Mouse (Mus musculus) embryonic facial prominence, embryonic 11.5 days (tissue): Measurements from ENCODE around the gene Nfya. TPM values are rescaled to one million over a fixed set of nuclear protein-coding genes. Genes with fewer than 3 reads are reported as not detected.

Source experiments
- ATAC-seq: fragments of 200-750 bp; cut with Nextera tagmentation; replicated peaks from 2 replicates; pipeline ENCODE4 v1.8.0; 2017; ENCODE audit warnings: low read depth; ENCODE audit not compliant: insufficient number of reproducible peaks, low FRiP score, low TSS enrichment
- DNase-seq: peaks from one replicate; pipeline ENCODE4 v3.0.0-alpha.2; 2015; ENCODE audit warnings: low spot score
- H3K27ac ChIP-seq: fragments of 300-500 bp; sonication (generic); replicated peaks from 2 replicates; pipeline ENCODE4 v1.5.1; 2014; ENCODE audit warnings: mild to moderate bottlenecking, low read depth, low read length, control low read depth
- H3K27me3 ChIP-seq: fragments of 300-500 bp; sonication (generic); 2 replicates; pipeline ENCODE4 v1.6.1; 2014; ENCODE audit warnings: mild to moderate bottlenecking, low read length, moderate library complexity, mixed read lengths; ENCODE audit not compliant: control insufficient read depth, insufficient read depth
- H3K36me3 ChIP-seq: fragments of 300-500 bp; sonication (generic); replicated peaks from 2 replicates; pipeline ENCODE4 v1.6.1; 2014; ENCODE audit warnings: low read depth, mild to moderate bottlenecking, low read length, moderate library complexity, mixed read lengths; ENCODE audit not compliant: control insufficient read depth, insufficient read depth
- H3K4me1 ChIP-seq: fragments of 300-500 bp; sonication (generic); 2 replicates; pipeline ENCODE4 v1.6.1; 2014; ENCODE audit warnings: low read length, mixed read lengths; ENCODE audit not compliant: control insufficient read depth, insufficient read depth
- H3K4me2 ChIP-seq: fragments of 300-500 bp; sonication (generic); 2 replicates; pipeline ENCODE4 v1.6.1; 2014; ENCODE audit warnings: low read depth, mild to moderate bottlenecking, control low read depth, low read length, moderate library complexity
- H3K4me3 ChIP-seq: fragments of 300-500 bp; sonication (generic); 2 replicates; pipeline ENCODE4 v1.5.1; 2014; ENCODE audit warnings: low read depth, low read length, control low read depth
- H3K9ac ChIP-seq: fragments of 300-500 bp; sonication (generic); replicated peaks from 2 replicates; pipeline ENCODE4 v1.6.1; 2014; ENCODE audit warnings: mild to moderate bottlenecking, control low read depth, low read length
- H3K9me3 ChIP-seq: fragments of 300-500 bp; sonication (generic); replicated peaks from 2 replicates; pipeline ENCODE4 v1.6.1; 2016; ENCODE audit warnings: mild to moderate bottlenecking, low read length, inconsistent platforms, mixed read lengths; ENCODE audit not compliant: control insufficient read depth
- WGBS: fragments of 180-500 bp; shearing (Covaris S2); extraction: QIAGEN DNeasy Blood & Tissue Kit; methylation state at CpG from one replicate; pipeline ENCODE4 v1.1.7; 2014; 5-methylcytosine and 5-hydroxymethylcytosine counted together
- polyA plus RNA-seq: library from polyadenylated mRNA; unstranded; fragments of >200 nt; fragmentation: Nextera tagmentation; extraction: Ambion mirVana; gene quantifications from 2 replicates; pipeline ENCODE4 v1.2.1, GENCODE M21; 2014

Gene Nfya
- polyA plus RNA-seq, 1 experiment from 2014 or later, result 26.5 TPM

DNA sequence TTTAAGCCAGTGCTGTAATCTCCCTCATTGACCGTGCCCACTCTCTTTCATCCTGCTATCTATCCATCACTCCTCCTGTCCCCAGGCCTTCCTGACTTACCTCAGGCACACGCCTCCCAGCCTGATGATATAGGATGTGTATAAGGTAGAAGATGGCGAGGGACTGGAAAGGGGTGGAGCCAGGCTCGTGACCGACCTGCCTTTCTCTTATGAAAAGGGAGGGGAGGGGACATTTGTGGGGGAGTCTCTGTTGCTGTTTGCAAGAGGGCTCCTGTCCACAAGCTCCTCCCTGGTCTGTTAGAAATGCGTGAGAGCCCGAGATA lies 41.6 kb upstream of the Nfya start, which contains the start of gene Tspo2:
TSS of gene Tspo2 (minus strand) at position 170 of the 323 bp plus-strand sequence.
- Histone ChIP-seq H3K4me1 (no peaks in the 10 kb centered on the region), H3K4me3 (no peak within 1 kb of the TSS), H3K9me3 (no peaks in the 10 kb centered on the region), H3K4me2 (no peak within 1 kb of the TSS), H3K9ac (no peak within 1 kb of the TSS), H3K27me3 (no peaks in the 10 kb centered on the region), H3K36me3 (no peaks in the 10 kb centered on the region; the same call in 1 of the 2 replicates), H3K27ac (no peak within 1 kb of the TSS)
- 68% methylated on average over 7 of the region's 7 CpGs for WGBS
- DNase-seq (no peak), ATAC-seq (no peak)

DNA sequence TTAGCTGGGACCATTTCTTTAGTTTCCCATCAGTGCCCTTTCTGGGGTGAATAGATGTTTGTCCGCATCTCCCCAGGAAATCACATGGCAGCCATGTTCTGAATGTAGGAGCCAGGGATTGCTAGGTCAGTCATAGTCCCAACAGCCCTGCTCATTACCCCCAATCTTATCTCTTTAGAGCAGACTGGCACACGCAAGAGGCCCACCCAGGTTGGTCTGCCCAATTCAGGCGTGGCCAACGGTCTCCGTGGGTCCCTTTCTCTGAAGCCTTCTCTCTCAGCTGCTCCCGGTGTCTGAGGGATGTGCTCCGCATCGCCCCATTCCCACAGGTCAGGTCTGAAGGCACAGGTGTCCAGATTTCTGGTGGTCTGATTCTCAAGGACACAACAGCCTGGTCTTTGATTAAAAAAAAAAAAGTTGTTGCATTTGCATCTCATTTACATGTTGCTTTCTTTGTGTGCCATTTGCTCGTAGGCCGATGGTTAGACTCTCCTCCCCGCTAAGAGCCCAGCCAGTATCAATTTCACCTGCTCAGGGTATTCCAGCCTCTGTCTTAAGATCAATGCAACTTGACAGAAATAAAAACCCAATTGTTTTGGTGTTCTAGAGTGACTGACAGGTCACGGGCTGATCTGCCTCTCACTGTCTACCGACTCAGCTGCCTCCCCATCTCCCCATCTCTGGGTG lies 41.1 kb upstream of the Nfya start:
- no peak overlapping the region for H3K9ac ChIP-seq
- no peak overlapping the region for H3K27ac ChIP-seq
- no peak for DNase-seq
- no peak overlapping the region for H3K4me2 ChIP-seq
- no peak overlapping the region for H3K4me3 ChIP-seq
- H3K36me3 ChIP-seq, result no peaks in the 10 kb centered on the region; the same call in 1 of the 2 replicates
- H3K27me3 ChIP-seq, result no peaks in the 10 kb centered on the region
- WGBS, result 86% methylated on average over 13 of the region's 13 CpGs
- H3K9me3 ChIP-seq, result no peaks in the 10 kb centered on the region
- ATAC-seq, result no peak
- no peaks in the 10 kb centered on the region for H3K4me1 ChIP-seq

DNA sequence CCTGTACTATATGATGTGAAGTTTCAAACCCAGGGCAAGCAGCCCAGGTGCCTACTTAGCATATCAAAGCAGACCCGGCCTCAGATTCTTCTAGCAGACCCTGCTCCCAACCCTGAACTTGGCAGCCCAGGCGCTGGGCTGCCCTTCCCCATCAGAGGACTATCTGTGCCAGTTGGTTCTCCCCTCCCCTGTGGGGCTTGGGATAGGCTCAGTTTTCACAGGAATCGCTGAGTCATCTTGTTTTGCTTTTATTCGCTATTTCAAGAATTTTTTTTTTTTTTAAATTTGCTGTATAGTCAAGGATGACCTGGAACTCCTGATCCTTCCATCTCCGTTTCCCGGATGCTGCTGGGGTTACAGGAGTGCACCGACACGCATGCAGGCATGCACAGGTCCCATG lies 38.0 kb upstream of the Nfya start:
- Histone ChIP-seq H3K9me3 (no peaks in the 10 kb centered on the region), H3K9ac (no peak overlapping the region), H3K27ac (no peak overlapping the region), H3K36me3 (no peaks in the 10 kb centered on the region; the same call in 1 of the 2 replicates), H3K4me3 (no peak overlapping the region), H3K27me3 (no peaks in the 10 kb centered on the region), H3K4me2 (no peak overlapping the region), H3K4me1 (no peaks in the 10 kb centered on the region)
- DNase-seq (no peak), ATAC-seq (no peak)
- WGBS, result 80% methylated on average over 8 of the region's 8 CpGs

DNA sequence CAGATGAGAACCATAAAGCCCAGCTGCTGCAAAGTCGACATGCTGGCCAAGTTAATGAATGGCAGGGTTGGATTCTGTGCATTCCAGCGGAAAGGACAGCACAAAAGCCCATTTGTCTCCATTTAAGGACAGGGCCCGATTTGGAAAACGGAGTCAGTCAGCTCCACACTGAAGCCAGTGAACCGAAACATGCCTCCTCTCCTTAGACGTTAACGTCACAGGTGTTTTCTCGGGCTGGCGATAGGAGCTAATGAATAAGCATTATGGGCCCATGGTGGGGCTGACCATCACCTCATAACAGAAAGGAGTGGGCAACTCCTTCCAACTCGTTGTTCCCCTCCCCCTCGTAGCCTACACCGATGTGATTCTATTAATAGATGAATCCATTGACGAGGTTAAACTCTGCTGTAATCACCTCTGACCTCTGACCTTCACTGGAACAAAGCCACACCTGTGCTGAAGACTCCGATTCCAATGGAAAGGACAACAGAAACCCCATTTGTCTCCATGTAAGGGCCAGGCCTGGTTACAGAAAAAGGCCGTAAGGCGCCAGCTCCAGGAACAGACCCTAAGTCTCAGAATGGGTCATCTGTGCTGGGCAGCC lies 33.9 kb upstream of the Nfya start:
- no peak overlapping the region for H3K27ac ChIP-seq
- H3K4me1 ChIP-seq, result no peaks in the 10 kb centered on the region
- no peak for DNase-seq
- WGBS, result 56% methylated on average over 16 of the region's 16 CpGs
- H3K4me2 ChIP-seq, result no peak overlapping the region
- H3K27me3 ChIP-seq, result no peaks in the 10 kb centered on the region
- no peak overlapping the region for H3K9ac ChIP-seq
- H3K9me3 ChIP-seq, result no peaks in the 10 kb centered on the region
- no peak overlapping the region for H3K4me3 ChIP-seq
- ATAC-seq, result no peak
- no peaks in the 10 kb centered on the region; the same call in 1 of the 2 replicates for H3K36me3 ChIP-seq

DNA sequence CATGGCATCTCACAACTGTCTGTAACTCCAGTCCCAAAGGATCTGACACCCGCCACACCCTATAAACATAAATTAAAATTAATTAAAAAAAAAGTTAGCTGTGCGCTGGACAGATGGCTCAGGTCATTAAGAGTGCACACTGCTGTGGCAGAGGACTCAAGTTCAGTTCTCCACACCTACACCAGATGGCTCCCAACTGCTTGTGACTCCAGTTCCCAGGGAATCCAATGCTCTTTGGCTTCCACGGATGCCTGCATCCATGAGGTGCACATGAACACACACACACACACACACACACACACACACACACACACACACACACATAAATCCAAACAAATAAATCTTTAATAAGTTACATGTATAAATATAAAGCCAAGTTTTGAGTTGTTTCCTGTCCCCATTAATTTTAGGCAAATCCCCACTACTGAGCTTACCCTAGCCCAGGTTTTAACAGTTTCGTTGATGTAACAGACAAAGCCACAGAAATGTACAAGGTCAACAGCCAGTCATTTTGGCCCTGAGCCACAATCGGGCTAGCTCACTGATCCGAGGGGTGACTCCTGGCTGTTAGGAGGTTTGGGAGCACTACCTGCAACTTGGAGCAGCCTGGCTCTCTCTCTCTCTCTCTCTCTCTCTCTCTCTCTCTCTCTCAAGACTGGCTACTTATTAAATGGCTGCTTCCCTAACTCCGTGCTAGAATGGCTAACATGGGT lies 33.2 kb upstream of the Nfya start:
- H3K4me3 ChIP-seq, result no peak overlapping the region
- no peaks in the 10 kb centered on the region for H3K9me3 ChIP-seq
- H3K36me3 ChIP-seq, result no peaks in the 10 kb centered on the region; the same call in 1 of the 2 replicates
- ATAC-seq, result no peak
- H3K9ac ChIP-seq, result no peak overlapping the region
- DNase-seq, result no peak
- no peaks in the 10 kb centered on the region for H3K4me1 ChIP-seq
- H3K27ac ChIP-seq, result no peak overlapping the region
- no peaks in the 10 kb centered on the region for H3K27me3 ChIP-seq
- WGBS, result 77% methylated on average over 7 of the region's 7 CpGs
- H3K4me2 ChIP-seq, result no peak overlapping the region

DNA sequence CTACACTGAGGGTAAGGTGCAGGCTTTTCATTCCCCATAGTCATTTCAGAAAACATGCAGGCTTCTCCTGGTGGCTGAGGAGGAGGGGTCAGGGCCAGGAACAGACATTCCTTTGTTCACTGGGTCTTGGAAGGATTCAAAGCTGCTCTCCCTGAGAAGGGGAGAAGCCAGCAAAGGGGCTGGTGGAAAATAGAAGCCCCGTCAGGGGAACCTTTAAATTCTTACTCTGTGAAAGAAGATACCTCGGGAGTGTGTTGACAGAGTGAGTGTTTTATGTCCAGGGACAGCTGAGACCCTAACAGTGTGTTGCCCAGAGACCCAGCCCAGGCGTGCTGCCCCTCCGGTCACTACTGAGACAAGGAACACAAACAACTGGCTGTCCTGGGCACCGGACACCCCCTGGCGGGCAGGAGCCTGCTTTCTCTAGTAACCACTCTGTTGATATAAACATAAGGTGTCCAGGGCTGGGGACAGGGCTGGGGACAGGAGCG lies 27.8 kb upstream of the Nfya start:
- H3K27ac ChIP-seq, result peak overlapping the region; percentile 31; the same call in 1 of the 2 replicates
- 20% methylated on average over 7 of the region's 7 CpGs for WGBS
- H3K27me3 ChIP-seq, result no peaks in the 10 kb centered on the region
- H3K9me3 ChIP-seq, result no peaks in the 10 kb centered on the region
- peak; percentile 51 for DNase-seq
- no peak overlapping the region for H3K4me2 ChIP-seq
- H3K4me1 ChIP-seq, result no peaks in the 10 kb centered on the region
- H3K4me3 ChIP-seq, result no peak overlapping the region
- no peak overlapping the region for H3K9ac ChIP-seq
- no peaks in the 10 kb centered on the region for H3K36me3 ChIP-seq
- ATAC-seq, result no peak; the same call in 1 of the 2 replicates

DNA sequence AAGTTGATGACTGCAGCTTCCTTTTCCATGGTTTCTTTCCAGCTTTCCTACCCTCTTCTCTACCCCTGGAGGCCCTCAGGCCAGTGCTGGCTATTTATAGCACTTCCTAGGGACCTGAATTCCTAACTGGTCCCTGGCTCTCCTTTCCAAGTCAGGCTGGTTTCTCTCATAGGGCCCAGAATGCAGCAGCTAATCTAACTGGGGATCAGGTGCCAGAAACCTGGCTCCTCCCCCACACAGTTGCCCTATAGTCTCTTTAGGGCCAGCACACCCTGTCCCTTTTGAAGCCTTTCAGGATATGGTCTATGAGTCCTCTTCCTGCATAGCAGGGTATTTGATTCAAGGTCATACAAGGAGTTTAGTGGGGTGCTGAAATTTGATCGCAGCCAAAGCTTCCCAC lies 26.8 kb upstream of the Nfya start:
- no peaks in the 10 kb centered on the region for H3K4me1 ChIP-seq
- H3K4me2 ChIP-seq, result no peak overlapping the region
- no peaks in the 10 kb centered on the region for H3K36me3 ChIP-seq
- ATAC-seq (no peak), DNase-seq (no peak)
- no peak overlapping the region; the same call in 1 of the 2 replicates for H3K9ac ChIP-seq
- H3K9me3 ChIP-seq, result no peaks in the 10 kb centered on the region
- H3K4me3 ChIP-seq, result no peak overlapping the region
- H3K27ac ChIP-seq, result no peak overlapping the region
- H3K27me3 ChIP-seq, result no peaks in the 10 kb centered on the region
- 67% methylated on average over 1 of the region's 1 CpGs for WGBS

DNA sequence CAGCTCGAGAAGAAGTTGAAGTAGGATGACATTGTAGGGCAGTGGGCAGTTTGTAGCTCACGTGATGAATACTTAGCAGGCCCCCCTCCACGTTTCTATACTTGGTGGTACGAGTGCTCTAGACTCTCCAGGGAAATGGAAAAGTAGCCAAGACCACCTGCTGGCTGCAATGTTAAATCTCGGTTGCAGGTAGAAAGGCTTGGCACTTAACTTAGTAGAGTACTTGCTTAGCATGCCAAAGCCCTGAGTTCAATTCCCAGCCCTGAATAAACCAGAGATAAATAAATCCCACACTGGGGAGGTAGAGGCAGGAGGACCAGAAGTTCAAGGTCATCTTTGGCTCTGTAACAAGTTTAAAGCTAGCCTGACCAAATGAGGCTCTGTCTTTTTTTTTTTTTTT lies 24.8 kb upstream of the Nfya start:
- Histone ChIP-seq H3K4me1 (no peaks in the 10 kb centered on the region), H3K36me3 (no peaks in the 10 kb centered on the region), H3K4me2 (no peak overlapping the region), H3K27ac (no peak overlapping the region), H3K9me3 (no peaks in the 10 kb centered on the region), H3K27me3 (no peaks in the 10 kb centered on the region), H3K9ac (no peak overlapping the region), H3K4me3 (no peak overlapping the region)
- no peak for ATAC-seq
- no peak for DNase-seq
- WGBS, result 72% methylated on average over 5 of the region's 5 CpGs
